Mouse (Mus musculus) liver, embryonic 11.5 days (tissue): Measurements from ENCODE around the gene Slc25a33. TPM values are rescaled to one million over a fixed set of nuclear protein-coding genes. Genes with fewer than 3 reads are reported as not detected.

Source experiments
- ATAC-seq: fragments of 200-750 bp; cut with Nextera tagmentation; replicated peaks from 2 replicates; pipeline ENCODE4 v1.8.0; 2017; ENCODE audit warnings: moderate number of reproducible peaks, mild to moderate bottlenecking, moderate TSS enrichment, moderate library complexity; ENCODE audit not compliant: low FRiP score
- DNase-seq: peaks from one replicate; pipeline ENCODE4 v3.0.0-alpha.2; 2017; ENCODE audit warnings: low spot score
- H3K27ac ChIP-seq: fragments of 300-500 bp; sonication (generic); 2 replicates; pipeline ENCODE4 v1.5.1; 2014; ENCODE audit warnings: mild to moderate bottlenecking, low read depth, low read length, control low read depth
- H3K27me3 ChIP-seq: fragments of 300-500 bp; sonication (generic); replicated peaks from 2 replicates; pipeline ENCODE4 v1.6.1; 2014; ENCODE audit warnings: low read length, mixed read lengths; ENCODE audit not compliant: control insufficient read depth, insufficient read depth
- H3K36me3 ChIP-seq: fragments of 300-500 bp; sonication (generic); 2 replicates; pipeline ENCODE4 v1.6.1; 2014; ENCODE audit warnings: mild to moderate bottlenecking, low read length, moderate library complexity, mixed read lengths; ENCODE audit not compliant: control insufficient read depth, insufficient read depth
- H3K4me1 ChIP-seq: fragments of 300-500 bp; sonication (generic); replicated peaks from 2 replicates; pipeline ENCODE4 v1.6.1; 2014; ENCODE audit warnings: low read length, mixed read lengths; ENCODE audit not compliant: control insufficient read depth, insufficient read depth
- H3K4me2 ChIP-seq: fragments of 300-500 bp; sonication (generic); 2 replicates; pipeline ENCODE4 v1.6.1; 2014; ENCODE audit warnings: mild to moderate bottlenecking, control low read depth, moderate library complexity
- H3K4me3 ChIP-seq: fragments of 300-500 bp; sonication (generic); 2 replicates; pipeline ENCODE4 v1.5.1; 2014; ENCODE audit warnings: low read depth, low read length, control low read depth
- H3K9ac ChIP-seq: fragments of 300-500 bp; sonication (generic); 2 replicates; pipeline ENCODE4 v1.6.1; 2014; ENCODE audit warnings: low read depth, low read length, control low read depth
- H3K9me3 ChIP-seq: fragments of 300-500 bp; sonication (generic); 2 replicates; pipeline ENCODE4 v1.6.1; 2016; ENCODE audit warnings: low read length, inconsistent platforms, mixed read lengths; ENCODE audit not compliant: control insufficient read depth
- WGBS: fragments of 180-500 bp; shearing (Covaris S2); extraction: QIAGEN DNeasy Blood & Tissue Kit; methylation state at CpG from one replicate; pipeline ENCODE4 v1.1.7; 2014; 5-methylcytosine and 5-hydroxymethylcytosine counted together
- polyA plus RNA-seq: library from polyadenylated mRNA; unstranded; fragments of >200 nt; fragmentation: Nextera tagmentation; extraction: Ambion mirVana; gene quantifications from 2 replicates; pipeline ENCODE4 v1.2.1, GENCODE M21; 2014

Slc25a33 gene
- polyA plus RNA-seq, 1 experiment from 2014 or later = 23.2 TPM

GRCm38 (mm10) chr4:149742011-149742530, 32.0 kb downstream of the Slc25a33 start:
- WGBS = 91% methylated on average over 14 of the region's 14 CpGs
- Histone ChIP-seq H3K27me3 (no peaks in the 10 kb centered on the region), H3K4me2 (no peak overlapping the region), H3K27ac (no peak overlapping the region), H3K4me3 (no peak overlapping the region), H3K4me1 (peaks cover 2% of the 10 kb centered on the region; the same call in 1 of the 2 replicates), H3K9me3 (no peaks in the 10 kb centered on the region), H3K9ac (no peak overlapping the region), H3K36me3 (peaks cover 12% of the 10 kb centered on the region)
- ATAC-seq (no peak), DNase-seq (no peak)

GRCm38 (mm10) chr4:149740301-149740700, 33.8 kb downstream of the Slc25a33 start:
- 87% methylated on average over 7 of the region's 7 CpGs for WGBS

GRCm38 (mm10) chr4:149739478-149739877, 34.6 kb downstream of the Slc25a33 start:
- Histone ChIP-seq H3K4me1 (peaks cover 23% of the 10 kb centered on the region), H3K27me3 (no peaks in the 10 kb centered on the region), H3K36me3 (peaks cover 12% of the 10 kb centered on the region), H3K9ac (no peak overlapping the region), H3K4me2 (no peak overlapping the region), H3K27ac (no peak overlapping the region), H3K4me3 (no peak overlapping the region), H3K9me3 (no peaks in the 10 kb centered on the region)
- DNase-seq (no peak), ATAC-seq (no peak)
- WGBS = 66% methylated on average over 5 of the region's 5 CpGs

More at GRCm38 (mm10) chr4:149740301-149740700, 33.8 kb downstream of the Slc25a33 start:
- H3K27me3 ChIP-seq = no peaks in the 10 kb centered on the region
- H3K9ac ChIP-seq = no peak overlapping the region
- H3K4me3 ChIP-seq = no peak overlapping the region
- no peak overlapping the region for H3K27ac ChIP-seq
- H3K9me3 ChIP-seq = no peaks in the 10 kb centered on the region
- no peak for DNase-seq
- peaks cover 16% of the 10 kb centered on the region for H3K4me1 ChIP-seq
- H3K36me3 ChIP-seq = peaks cover 12% of the 10 kb centered on the region
- no peak overlapping the region for H3K4me2 ChIP-seq
- no peak for ATAC-seq

- Histone ChIP-seq H3K9ac (peak within 1 kb of the TSS; percentile 85), H3K27me3 (no peaks in the 10 kb centered on the region), H3K4me1 (peaks cover 37% of the 10 kb centered on the region), H3K27ac (peak within 1 kb of the TSS; percentile 76), H3K4me2 (peak within 1 kb of the TSS; percentile 97), H3K9me3 (no peaks in the 10 kb centered on the region), H3K36me3 (0 out of 2 replicates have a peak, but pooled peaks cover 3% of the 10 kb centered on the region), H3K4me3 (peak within 1 kb of the TSS; percentile 88)
- ATAC-seq = peak; percentile 90
- under 1% methylated on average over 78 of the region's 97 CpGs for WGBS
- DNase-seq = peak; percentile 92
These were observed 36.4 kb downstream of the Slc25a33 start, which contains the start of gene Tmem201 for GRCm38 (mm10) chr4:149737383-149738324. Tmem201 (minus strand) TSS chr4:149738044.

GRCm38 (mm10) chr4:149736581-149736980, 37.5 kb downstream of the Slc25a33 start:
- Histone ChIP-seq H3K27me3 (no peaks in the 10 kb centered on the region), H3K4me1 (peaks cover 41% of the 10 kb centered on the region), H3K9ac (peak overlapping the region; percentile 85), H3K4me2 (peak overlapping the region; percentile 97), H3K27ac (no peak overlapping the region), H3K9me3 (no peaks in the 10 kb centered on the region), H3K36me3 (0 out of 2 replicates have a peak, but pooled peaks cover 3% of the 10 kb centered on the region), H3K4me3 (peak overlapping the region; percentile 88)
- DNase-seq (no peak), ATAC-seq (no peak)
- WGBS = 29% methylated on average over 4 of the region's 4 CpGs

- H3K9ac ChIP-seq = no peak overlapping the region
- H3K9me3 ChIP-seq = no peaks in the 10 kb centered on the region
- H3K4me1 ChIP-seq = peaks cover 41% of the 10 kb centered on the region
- H3K4me3 ChIP-seq = no peak overlapping the region
- WGBS = 80% methylated on average over 5 of the region's 5 CpGs
- H3K27ac ChIP-seq = no peak overlapping the region
- peak overlapping the region; percentile 97 for H3K4me2 ChIP-seq
- peaks cover 7% of the 10 kb centered on the region for H3K36me3 ChIP-seq
- DNase-seq = no peak
- H3K27me3 ChIP-seq = no peaks in the 10 kb centered on the region
- ATAC-seq = no peak
These were observed 38.3 kb downstream of the Slc25a33 start for GRCm38 (mm10) chr4:149735624-149736250.

- 81% methylated on average over 10 of the region's 10 CpGs for WGBS
- no peaks in the 10 kb centered on the region for H3K27me3 ChIP-seq
- no peak overlapping the region for H3K4me3 ChIP-seq
- no peaks in the 10 kb centered on the region for H3K9me3 ChIP-seq
- peaks cover 41% of the 10 kb centered on the region for H3K4me1 ChIP-seq
- H3K4me2 ChIP-seq = no peak overlapping the region
- ATAC-seq = no peak
- H3K9ac ChIP-seq = no peak overlapping the region
- H3K36me3 ChIP-seq = peaks cover 12% of the 10 kb centered on the region
- H3K27ac ChIP-seq = no peak overlapping the region
- no peak for DNase-seq
These were observed 39.2 kb downstream of the Slc25a33 start for GRCm38 (mm10) chr4:149734730-149735475.

GRCm38 (mm10) chr4:149734246-149734645, 39.8 kb downstream of the Slc25a33 start:
- no peak overlapping the region for H3K9ac ChIP-seq
- peaks cover 18% of the 10 kb centered on the region for H3K36me3 ChIP-seq
- DNase-seq (no peak), ATAC-seq (no peak)
- peaks cover 44% of the 10 kb centered on the region for H3K4me1 ChIP-seq
- no peak overlapping the region for H3K4me3 ChIP-seq
- WGBS = 84% methylated on average over 6 of the region's 6 CpGs
- no peak overlapping the region for H3K4me2 ChIP-seq
- no peaks in the 10 kb centered on the region for H3K9me3 ChIP-seq
- no peak overlapping the region for H3K27ac ChIP-seq
- no peaks in the 10 kb centered on the region for H3K27me3 ChIP-seq
